Mouse (Mus musculus) lung, adult 18-20 months (tissue): ENCODE data around the gene Rps15a.
A peak's percentile ranks its signal among the peaks of the same experiment; 100 is the strongest.

Source experiments
- DNase-seq, 2 experiments: peaks; one replicate each; pipeline ENCODE4 v3.0.0; 2022; ENCODE audit warnings: mixed read lengths in 2 of 2

The Rps15a gene

DNA sequence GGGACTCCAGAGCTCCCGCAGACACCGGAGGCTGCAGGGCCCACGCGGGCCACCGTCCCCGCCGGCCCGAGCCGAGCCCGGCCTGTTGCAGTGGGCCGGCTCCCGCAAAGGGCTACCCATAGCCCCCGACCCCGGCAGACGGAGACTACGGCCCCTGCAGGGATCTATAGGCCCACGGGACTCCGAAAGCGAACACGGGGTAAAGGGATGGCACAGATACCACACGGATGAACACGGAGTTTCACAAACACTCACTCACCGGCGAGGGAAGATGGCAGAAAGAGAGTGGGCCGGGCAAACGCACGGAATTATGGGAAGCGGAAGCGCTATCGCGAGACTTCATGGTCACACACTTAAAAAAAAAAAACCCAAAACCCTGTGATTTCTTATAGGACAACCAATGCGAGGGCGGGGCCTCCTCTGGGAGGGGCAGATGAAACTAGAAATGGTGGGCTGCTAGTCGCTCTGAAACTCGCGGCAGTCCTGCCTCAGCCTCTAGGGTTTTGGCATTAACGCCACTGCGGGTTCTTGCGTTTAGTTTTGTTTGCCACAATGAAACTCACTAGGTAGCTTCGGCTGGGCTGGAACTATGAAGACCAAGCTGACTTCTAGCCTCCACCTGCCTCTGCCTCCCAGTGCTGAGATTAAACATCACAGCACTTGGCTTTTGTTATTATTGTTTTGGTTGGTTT, at the start of gene Rps15a:
Gene Rps15a (minus strand): TSS at position 312 of the 692 bp plus-strand sequence.
- DNase-seq: peak; percentile 94 to 95

DNA sequence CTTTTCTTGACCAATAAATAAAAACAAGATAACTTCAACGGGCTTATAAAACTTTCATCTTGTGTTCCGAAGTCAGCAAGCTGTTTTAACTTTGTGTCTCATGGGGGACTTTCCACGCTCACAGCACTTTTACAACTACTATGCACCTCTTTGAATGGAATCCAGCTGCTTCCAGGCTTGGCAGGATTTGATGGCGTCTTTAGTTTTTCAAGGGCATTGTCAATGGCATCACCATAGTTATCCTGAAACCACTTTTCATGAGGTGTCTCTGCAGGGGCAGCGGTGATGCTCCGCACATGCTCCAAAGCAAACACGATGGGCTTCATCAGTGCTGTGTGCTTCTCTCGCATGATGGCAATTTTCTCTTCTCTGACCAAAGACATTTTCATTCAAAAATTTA, 47.0 kb upstream of the Rps15a start:
- no peak for DNase-seq

DNA sequence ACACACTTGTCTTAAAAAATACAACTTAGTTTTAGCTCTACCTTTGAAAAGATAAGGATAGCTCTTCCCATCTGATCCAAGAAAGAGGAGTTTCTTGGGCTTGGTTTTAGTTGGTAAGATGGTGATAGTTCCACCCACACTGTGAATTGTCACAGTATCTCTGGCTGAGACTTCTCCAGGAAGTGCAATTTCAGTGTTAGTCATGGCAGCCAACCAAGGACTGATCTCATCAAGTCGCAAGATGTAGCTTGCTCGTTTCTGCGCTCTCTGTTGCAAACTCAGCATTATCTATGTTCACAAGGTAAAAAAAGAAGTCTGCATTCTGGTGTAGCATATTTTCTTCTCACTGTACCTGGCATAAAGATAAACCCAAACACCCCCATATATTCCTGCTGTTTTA, 44.1 kb upstream of the Rps15a start:
- no peak for DNase-seq

DNA sequence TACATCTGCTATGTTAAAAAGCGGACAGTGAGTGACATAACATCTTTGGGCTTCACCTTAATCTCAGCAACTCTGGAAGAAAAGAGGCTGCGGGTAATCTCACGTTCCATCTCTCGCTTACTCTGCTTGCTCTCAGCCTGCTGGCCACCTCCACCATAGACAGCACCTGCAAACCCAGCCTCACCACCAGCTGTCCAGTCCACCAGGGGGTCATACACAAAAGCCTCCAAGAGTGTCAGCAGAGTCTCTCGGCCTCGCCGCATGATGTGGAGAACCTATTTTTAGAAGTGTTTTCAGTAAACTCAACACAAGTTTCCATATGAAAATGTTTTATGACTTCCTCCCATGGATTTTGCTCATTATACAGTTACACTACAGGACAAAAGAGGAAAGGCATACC, 40.5 kb upstream of the Rps15a start:
- DNase-seq: no peak

DNA sequence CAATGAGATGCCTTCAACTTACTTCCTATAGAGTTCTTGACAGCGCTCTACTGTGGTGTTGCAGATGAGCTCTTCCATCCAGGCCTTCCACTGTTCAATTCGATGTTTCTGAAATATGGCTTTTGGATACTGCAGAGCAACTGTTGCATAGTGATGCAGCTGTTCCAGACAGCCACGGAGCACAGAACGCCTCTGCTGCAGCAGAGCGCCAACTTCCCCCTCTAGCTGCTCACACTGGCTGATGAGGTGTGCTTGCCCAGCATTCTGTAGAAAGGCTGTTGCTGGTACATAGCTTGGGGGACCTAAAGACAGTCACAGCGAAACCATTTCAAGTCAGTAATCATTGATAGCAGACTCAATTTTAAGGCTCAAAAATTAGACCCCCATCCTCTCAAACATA, 38.2 kb upstream of the Rps15a start:
- DNase-seq: no peak

DNA sequence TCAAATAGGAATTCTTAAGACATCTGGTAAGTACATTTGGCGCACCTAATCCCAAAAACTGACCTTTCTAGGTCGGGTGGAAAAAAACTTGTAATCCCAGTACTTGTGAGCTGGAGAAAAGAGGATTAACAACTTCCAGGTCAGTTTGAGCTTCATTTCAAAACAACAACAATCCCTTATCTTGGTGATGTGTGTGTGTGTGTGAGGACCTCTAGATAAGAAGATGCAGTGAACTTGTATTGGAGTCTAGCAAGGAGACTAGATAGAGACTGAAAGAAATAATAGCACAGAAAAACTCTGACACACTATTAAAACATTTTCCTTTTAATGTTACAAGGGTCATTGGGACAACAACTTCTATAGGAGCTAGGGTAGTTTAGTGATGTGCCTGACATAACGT, 27.6 kb upstream of the Rps15a start:
- no peak for DNase-seq

DNA sequence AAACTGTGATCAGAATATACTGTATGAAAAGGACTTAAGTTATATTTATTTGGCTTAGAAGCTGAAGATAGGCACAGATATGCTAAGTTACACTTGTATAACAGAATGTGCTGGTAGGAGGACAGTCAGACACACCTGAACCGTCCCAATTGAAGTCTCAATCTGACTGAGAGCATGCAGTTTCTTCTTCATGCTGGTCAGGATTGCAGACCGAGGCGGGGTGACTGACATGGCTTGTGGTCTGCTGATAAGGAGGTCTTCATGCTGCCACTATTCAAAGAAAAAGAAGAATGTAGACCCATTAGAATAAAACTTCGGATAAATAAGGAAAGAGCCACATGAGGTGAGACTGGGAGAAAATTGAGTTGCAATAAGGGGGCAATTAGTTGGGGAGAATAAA, 27.1 kb upstream of the Rps15a start:
- no peak for DNase-seq

DNA sequence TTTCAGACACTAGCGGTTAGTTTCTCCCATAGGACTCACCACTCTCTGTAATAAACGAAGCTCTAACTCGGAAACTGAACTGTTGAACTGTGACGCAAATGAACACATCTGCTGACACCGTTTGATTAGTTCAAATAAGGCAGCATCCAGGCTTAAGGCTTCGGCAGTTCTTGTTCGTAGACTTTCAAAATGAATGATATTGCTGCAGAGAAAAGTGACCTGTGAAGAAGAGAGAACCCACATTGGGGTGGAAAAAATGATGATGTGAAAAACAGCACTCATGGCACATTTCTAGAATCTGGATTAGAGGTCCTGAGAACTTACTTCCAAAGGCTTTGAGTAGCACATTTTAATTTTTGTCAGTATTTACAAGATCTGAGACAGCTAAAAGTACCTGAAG, 25.3 kb upstream of the Rps15a start:
- DNase-seq: no peak

DNA sequence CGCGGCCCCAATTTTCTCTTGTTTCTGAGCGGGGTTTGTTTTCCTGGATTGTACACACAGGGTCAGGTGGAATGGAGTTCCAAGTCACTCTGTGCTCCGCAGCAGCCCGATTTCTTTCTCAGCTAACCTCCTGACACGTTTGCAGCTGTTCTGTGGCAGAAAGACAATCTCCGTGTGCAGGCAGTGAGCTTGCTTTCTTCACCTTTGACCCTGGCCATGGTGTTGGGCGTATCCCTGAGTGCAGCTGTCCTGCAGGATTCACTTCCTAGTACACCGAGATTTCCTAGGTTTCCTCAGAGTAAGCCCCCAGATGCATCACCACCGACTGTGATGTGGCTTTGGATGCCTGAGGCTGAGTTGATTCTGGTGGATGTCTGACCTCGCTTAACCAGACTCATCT, 19.1 kb upstream of the Rps15a start:
- DNase-seq: no peak

DNA sequence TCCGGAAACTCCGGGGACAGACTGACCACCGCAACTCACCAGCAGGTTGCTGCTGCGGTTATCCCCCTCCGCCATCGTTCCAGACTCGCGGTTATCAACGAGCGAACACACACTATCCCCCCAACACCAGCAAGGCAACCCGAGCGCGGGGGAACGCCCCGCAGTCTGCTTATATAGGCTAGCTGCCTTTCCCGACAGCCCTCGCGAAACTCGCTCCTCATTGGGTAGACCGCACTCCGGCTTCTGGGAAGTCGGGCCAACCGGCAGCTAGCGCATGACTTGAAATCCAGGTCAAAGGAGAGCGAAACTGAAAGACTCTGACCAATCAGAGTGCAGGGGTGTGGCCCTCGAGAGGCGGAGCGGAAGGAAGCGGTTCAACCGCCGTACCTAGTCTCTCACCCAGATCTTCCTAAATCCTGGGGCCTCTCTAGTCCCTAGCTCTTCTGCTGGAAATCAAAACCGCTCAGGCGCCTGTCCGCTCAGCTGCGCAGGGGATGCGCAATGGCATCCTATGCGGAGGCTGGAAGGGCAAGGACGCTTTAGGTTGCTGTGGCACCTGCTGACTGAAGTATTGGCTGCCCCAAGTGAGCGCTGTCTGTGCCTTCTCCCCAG, 13.5 kb upstream of the Rps15a start, which contains the start of gene Arl6ip1:
Gene Arl6ip1 (minus strand): TSS at position 233 of the 612 bp plus-strand sequence.
- DNase-seq: peak; percentile 99

DNA sequence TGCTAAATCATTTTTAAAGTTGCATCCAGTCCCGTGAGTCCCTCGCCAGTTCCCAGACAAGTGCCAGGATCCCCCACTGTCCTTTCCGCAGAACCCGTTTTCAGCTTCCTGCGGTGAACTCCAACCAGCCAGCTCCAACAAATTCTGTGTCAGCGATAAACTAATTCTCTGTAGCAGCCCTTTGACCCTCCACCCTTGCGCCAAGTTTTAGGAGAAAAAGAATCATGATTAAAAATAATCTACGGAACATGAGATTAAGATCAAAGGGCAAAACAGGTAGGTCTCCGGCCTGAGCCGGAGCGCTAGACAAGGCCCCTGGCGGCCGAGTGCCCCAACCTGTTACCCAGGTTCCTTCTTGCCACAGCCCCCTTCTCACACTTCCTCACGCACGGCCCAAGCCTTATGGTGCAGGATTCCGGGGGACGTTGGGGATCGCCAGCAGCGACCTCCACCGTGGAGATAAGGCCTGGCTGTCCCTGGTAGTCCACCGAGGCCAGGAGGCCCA, 13.0 kb upstream of the Rps15a start:
- peak in 1 of 2 experiments; percentile 22 for DNase-seq

DNA sequence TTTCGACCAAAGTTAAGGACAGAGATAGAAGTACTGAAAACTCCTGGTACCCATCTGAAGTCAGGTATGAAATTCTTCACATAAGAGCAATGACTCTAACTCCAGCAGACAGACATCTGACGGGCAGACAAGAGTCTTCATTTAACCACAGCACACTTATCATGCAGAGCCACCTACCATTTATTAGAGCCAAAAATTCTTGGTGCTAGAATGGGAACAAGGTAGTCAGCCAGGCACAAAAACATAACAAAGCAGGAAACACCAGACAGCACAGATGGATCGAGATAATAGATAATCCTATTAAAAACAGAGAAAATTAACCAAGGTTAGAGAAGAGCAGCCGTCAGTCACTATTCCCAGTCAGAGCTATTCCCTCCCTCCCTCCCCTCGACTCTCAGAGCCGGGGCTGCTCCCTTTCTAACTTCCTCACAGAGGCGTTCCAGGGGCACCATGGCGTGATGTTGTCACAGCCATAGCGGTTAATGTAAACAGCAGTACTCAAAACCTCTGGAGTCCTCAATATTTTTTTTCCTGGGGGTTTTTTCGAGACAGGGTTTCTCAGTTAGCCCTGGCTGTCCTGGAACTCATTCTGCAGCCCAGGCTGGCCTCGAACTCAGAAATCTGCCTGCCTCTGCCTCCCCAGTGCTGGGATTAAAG, 10.4 kb upstream of the Rps15a start:
- DNase-seq: no peak

DNA sequence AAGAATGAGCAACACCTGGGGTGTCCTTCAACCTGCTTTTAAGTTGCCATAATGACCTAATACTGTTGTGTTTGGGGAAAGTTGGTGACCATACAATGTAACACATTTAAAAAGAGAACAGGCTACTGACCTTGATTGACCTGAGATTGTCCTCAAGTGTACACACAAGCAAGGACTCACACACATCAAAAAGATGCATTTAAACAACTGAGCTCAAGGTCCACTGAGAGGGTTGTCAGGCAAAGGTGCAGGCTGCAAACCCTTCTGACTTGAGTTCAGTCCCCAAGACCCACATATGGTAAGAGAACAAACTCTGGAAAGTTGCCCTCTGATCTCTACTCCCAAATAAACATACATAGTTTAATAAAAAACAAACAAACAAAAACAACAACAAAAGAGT, 9.7 kb upstream of the Rps15a start:
- DNase-seq: no peak

DNA sequence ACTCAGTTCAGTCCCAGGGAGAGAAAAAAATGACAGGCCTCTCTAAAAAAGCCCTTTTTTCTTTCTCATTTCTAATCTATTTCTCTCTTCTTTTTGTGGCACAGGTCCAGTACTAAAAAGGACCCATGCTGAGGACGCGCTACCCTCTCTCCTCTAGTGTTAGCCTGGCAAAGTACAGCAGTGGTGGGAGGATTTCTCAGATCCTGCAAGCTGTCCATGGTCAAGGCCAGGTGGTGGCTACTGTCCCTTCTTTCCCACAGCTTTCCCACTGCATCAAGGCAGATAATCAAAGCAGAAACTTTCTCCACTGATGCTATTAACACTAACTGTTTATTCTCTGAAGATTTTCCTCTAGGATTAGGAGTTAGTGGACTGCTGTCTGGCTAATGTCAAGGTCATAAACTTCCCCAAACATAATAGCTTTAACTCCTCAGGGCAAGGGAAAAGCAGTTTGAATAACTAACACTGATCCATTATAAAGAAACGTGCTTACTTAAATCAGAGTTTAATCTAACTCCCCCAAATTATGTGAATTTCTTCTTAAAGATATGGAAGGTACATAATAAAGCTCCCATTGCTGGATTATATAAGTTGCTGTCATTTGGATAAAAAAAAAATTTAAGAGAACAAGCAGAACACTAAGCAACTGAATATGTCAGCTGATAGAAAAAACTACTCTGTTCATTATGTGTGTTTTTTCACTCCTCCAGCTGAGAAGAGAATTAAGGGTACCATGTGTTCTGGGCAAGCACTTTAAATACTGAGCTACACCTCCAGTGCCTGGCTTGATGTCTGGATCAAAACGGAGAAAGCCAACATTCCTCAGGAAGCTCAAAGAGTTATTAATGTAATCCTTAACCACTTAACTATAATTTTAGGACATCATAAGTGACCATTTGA, 7.8 kb upstream of the Rps15a start:
- no peak for DNase-seq

DNA sequence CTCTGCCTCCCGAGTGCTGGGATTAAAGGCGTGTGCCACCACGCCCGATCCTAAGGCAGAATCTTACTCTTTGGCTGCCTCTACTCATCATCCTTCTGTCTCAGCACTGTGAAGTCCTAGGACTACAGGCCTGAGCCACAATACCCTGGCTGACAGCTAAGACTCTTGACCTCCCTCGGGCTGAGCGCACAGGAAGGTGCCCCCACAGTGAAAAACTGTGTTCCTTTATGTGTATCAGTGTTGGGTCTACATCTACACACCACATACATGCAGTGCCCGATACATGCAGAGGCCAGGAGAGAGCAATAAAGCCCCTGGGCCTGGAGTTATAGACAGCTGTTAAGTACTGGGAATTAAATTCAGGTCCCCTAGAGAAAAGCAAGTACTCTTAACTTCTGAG, 6.2 kb upstream of the Rps15a start:
- DNase-seq: no peak

DNA sequence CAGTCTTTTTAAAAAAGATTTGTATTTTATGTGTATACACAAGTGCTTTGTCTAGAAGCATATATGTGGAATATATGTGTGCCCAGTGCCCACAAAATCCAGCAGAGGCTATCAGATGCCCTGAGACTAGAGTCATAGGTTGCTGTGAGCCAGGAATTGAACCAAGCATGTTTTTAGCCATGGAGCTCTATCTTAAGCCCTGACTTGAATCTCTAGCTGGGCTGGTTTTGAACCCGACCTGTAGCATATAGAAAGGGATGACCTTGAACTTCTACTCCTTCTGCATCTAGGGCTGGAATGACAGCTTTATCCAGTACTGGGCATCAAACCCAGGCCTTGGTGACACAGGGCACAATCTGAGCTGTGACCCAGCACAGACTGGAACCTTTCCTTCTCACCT, 4.7 kb upstream of the Rps15a start:
- no peak for DNase-seq

DNA sequence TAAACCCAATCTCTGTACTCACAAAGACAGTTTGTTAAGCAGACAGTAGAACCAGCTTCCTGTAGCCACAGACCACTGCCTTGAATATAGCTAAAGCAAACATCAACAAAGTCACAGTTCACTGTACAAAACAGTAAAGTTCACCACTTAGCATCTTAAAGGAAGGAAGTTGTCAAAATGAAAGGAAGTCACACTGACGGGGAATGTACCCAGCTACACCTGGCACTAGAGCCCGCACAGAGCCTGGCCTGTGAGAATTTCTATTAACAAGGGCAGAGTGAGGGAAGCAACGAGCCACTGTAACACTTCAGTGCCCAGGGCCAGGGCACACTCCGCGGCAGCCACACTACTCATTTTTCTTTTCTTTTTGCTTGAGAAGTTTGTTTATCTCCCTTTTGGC, 4.0 kb upstream of the Rps15a start:
- DNase-seq: peak in 1 of 2 experiments; percentile 23

DNA sequence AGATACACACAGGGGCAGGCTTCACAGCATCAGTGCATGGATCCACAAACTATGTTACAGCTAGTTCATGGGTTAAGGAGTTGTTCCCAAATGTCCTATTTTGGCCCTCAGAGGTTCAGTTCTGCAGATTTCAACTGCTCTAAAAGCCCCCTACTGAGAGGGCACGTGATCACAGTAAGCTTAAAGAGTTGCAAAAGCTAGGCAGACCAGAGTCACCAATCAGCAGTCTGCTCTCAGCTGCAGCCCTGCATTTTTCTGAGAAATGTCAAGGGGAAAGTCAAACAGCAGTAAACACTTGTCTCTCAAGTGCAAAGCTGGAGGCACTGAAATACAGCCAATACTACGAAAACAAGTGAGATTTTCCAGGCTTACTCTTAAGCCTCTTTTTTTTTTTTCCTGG, 3.2 kb upstream of the Rps15a start:
- peak; percentile 74 to 85 for DNase-seq

DNA sequence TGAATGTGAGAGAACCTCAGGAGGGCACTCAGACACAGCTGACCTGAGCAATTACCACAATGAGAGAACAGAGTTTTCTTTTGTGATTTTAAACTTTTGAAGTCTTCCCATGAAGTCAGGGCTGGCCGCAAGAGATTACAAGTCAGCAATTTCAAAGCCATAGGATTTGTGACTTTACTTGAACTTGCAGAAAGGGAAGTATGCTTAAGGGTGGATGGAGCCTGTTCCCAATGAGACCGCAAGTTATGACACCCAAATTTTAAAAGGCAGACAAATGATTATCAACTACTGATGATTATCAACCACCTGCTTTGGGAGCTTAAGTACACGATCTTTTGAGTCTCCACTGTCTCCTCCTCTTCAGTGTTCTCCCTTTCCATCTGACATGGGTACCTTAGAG, 2.4 kb upstream of the Rps15a start:
- DNase-seq: no peak

DNA sequence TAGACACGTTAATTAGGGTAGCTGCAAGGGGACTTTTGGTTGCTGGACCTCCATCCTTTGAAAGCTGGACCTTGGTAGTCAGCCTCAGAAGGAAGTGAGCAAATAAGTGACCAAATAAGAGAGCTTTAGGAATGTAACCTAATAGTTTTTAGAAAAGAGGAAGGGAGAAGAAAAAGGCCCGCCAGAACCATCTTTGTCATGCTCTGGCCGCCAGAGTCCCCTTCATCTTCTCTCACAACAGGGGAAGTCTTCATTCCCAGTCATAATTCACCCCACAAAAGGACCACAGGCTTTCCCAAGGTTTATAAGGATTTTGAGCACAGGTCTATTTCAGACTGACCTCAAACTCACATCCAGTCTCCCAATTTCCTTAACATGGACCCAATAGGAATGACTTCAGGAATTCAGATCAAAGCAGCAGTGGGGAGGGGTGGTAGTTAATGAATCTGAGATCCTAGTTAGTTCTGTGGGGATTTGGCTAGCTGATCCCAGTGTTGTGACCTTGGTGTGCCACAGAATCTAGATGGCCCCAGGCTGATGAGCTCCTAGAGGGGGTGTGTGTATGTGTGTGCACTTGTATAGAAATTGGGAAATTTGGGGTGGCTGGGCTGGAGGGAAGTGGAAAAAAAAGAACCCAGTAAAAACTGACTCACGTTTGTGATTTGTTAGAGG, 1.7 kb upstream of the Rps15a start:
- DNase-seq: no peak

DNA sequence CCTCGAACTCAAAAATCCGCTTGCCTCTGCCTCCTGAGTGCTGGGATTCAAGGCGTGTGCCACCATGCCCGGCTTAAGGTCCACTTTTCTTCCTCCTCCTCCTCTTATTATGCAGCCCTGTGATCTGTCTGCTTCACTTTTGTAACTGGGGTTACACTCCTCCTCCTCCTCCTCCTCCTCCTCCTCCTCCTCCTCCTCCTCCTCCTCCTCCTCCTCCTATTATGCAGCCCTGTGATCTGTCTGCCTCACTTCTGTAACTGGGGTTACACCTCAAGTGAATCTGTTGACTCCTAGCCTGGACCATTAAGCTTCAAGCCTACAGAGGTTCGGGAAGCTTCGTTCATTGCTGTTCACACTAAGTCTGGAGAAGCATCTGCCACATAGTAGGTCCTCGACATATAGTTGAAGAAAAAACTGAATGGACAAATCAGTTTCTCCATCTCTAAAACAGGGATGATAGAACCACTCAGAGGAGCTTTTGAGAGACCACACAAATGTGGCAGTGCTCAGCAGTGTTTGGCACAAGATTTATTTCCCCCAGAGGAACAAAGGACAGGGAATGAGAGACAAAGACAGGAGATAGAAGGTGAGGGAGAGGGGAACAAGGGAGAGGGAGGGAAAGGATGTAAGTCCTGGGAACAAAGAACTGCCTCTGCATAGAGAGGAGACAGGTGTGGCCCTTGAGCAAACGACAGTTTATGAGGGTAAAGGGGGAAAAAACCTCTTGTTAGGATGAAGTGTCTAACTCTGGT, 975 bp upstream of the Rps15a start:
- no peak for DNase-seq

DNA sequence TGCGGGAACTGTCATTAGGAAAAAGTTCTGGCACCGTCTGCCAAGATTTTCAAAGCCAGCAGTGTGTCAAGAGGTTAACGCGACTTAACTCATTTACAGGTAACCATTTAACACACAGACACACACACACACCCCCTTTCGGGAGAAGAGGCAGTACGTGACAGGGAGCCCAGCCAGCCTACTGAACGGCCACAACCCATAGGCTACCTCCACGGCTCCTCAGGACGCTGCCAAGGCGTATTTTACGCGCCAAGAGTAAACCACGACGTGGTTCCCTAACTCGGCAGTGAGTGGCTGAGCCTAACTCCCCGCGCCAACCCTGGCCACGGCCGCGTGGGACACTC, 483 bp downstream of the Rps15a start:
- no peak for DNase-seq
